Mouse (Mus musculus) heart, embryonic 16.5 days (tissue): ENCODE measurements at regions not wholly inside any gene's neighbourhood (a gene's known extent, or its start where the extent isn't known, plus 50 kb on each side); places are given as distances from the start of the nearest gene placed in this dataset.
"Not testable (repeated sequence)": the region's sequence is repeated elsewhere in the genome, so short reads cannot be mapped to it uniquely, and the experiment has no call there.

ENCODE experiments used
- ATAC-seq: fragments of 200-750 bp; cut with Nextera tagmentation; replicated peaks from 2 replicates; pipeline ENCODE4 v1.8.0; 2017; ENCODE audit warnings: moderate number of reproducible peaks; ENCODE audit not compliant: insufficient read depth, low FRiP score; ENCODE audit errors: extremely low read depth
- H3K27ac ChIP-seq: fragments of 300-500 bp; sonication (generic); 2 replicates; pipeline ENCODE4 v1.5.1; 2014; ENCODE audit warnings: mild to moderate bottlenecking, low read length, control low read depth, moderate library complexity
- H3K27me3 ChIP-seq: fragments of 300-500 bp; sonication (generic); 2 replicates; pipeline ENCODE4 v1.6.1; 2014; ENCODE audit warnings: low read length, mixed read lengths; ENCODE audit not compliant: control insufficient read depth, insufficient read depth
- H3K36me3 ChIP-seq: fragments of 300-500 bp; sonication (generic); 2 replicates; pipeline ENCODE4 v1.6.1; 2014; ENCODE audit not compliant: control insufficient read depth, insufficient read depth
- H3K4me1 ChIP-seq: fragments of 300-500 bp; sonication (generic); 2 replicates; pipeline ENCODE4 v1.6.1; 2014; ENCODE audit warnings: low read length, mixed read lengths; ENCODE audit not compliant: control insufficient read depth, insufficient read depth
- H3K4me2 ChIP-seq: fragments of 300-500 bp; sonication (generic); 2 replicates; pipeline ENCODE4 v1.6.1; 2014; ENCODE audit warnings: low read depth, mild to moderate bottlenecking, control low read depth, low read length
- H3K4me3 ChIP-seq: fragments of 300-500 bp; sonication (generic); 2 replicates; pipeline ENCODE4 v1.5.1; 2014; ENCODE audit warnings: mild to moderate bottlenecking, control low read depth, low read length
- H3K9ac ChIP-seq: fragments of 300-500 bp; sonication (generic); 2 replicates; pipeline ENCODE4 v1.6.1; 2014; ENCODE audit warnings: low read length, control low read depth
- H3K9me3 ChIP-seq: fragments of 300-500 bp; sonication (generic); replicated peaks from 2 replicates; pipeline ENCODE4 v1.6.1; 2016; ENCODE audit warnings: low read length; ENCODE audit not compliant: control insufficient read depth
- WGBS: fragments of 180-500 bp; shearing (Covaris S2); extraction: QIAGEN DNeasy Blood & Tissue Kit; methylation state at CpG from one replicate; pipeline ENCODE4 v1.1.7; 2014; 5-methylcytosine and 5-hydroxymethylcytosine counted together

- H3K27ac ChIP-seq, result no peak overlapping the region
- H3K4me2 ChIP-seq, result no peak overlapping the region
- H3K36me3 ChIP-seq, result no peaks in the 10 kb centered on the region
- ATAC-seq, result no peak
- H3K4me3 ChIP-seq, result no peak overlapping the region
- H3K9me3 ChIP-seq, result no peaks in the 10 kb centered on the region; the same call in 1 of the 2 replicates
- 73% methylated on average over 1 of the region's 1 CpGs for WGBS
- H3K27me3 ChIP-seq, result no peaks in the 10 kb centered on the region
- H3K9ac ChIP-seq, result no peak overlapping the region
- H3K4me1 ChIP-seq, result no peaks in the 10 kb centered on the region
Observed at GRCm38 (mm10) chr10:46629876-46630275, 1052.2 kb downstream of the Hace1 start.

GRCm38 (mm10) chr10:46663041-46663440 is 1085.4 kb downstream of the Hace1 start:
- H3K27ac ChIP-seq, result no peak overlapping the region
- H3K4me2 ChIP-seq, result no peak overlapping the region
- no peak overlapping the region for H3K4me3 ChIP-seq
- no peaks in the 10 kb centered on the region for H3K36me3 ChIP-seq
- H3K4me1 ChIP-seq, result no peaks in the 10 kb centered on the region
- no peaks in the 10 kb centered on the region for H3K27me3 ChIP-seq
- no peak for ATAC-seq
- H3K9ac ChIP-seq, result no peak overlapping the region
- H3K9me3 ChIP-seq, result no peaks in the 10 kb centered on the region

- ATAC-seq, result not testable (repeated sequence)
Observed at GRCm38 (mm10) chr10:46689823-46690372, 1112.3 kb downstream of the Hace1 start.

GRCm38 (mm10) chr10:46692661-46693060 is 1115.0 kb downstream of the Hace1 start:
- no peak overlapping the region for H3K4me2 ChIP-seq
- no peaks in the 10 kb centered on the region for H3K36me3 ChIP-seq
- WGBS, result 73% methylated on average over 3 of the region's 3 CpGs
- no peak for ATAC-seq
- no peak overlapping the region for H3K9ac ChIP-seq
- no peaks in the 10 kb centered on the region for H3K9me3 ChIP-seq
- no peak overlapping the region for H3K4me3 ChIP-seq
- H3K27ac ChIP-seq, result no peak overlapping the region
- no peaks in the 10 kb centered on the region for H3K4me1 ChIP-seq
- H3K27me3 ChIP-seq, result no peaks in the 10 kb centered on the region

More at GRCm38 (mm10) chr10:46689823-46690372, 1112.3 kb downstream of the Hace1 start:
- H3K27me3 ChIP-seq, H3K4me3 ChIP-seq, H3K36me3 ChIP-seq, H3K9me3 ChIP-seq, H3K27ac ChIP-seq, H3K4me2 ChIP-seq, H3K9ac ChIP-seq, H3K4me1 ChIP-seq: not testable (repeated sequence)
- WGBS, result 81% methylated on average over 1 of the region's 1 CpGs

- no peak overlapping the region for H3K4me3 ChIP-seq
- H3K9me3 ChIP-seq, result no peaks in the 10 kb centered on the region
- H3K27me3 ChIP-seq, result no peaks in the 10 kb centered on the region
- H3K36me3 ChIP-seq, result no peaks in the 10 kb centered on the region
- 0 out of 2 replicates have a peak overlapping the region, but pooled peaks have one; percentile 44 for H3K27ac ChIP-seq
- no peak overlapping the region for H3K9ac ChIP-seq
- no peaks in the 10 kb centered on the region for H3K4me1 ChIP-seq
- no peak overlapping the region for H3K4me2 ChIP-seq
- ATAC-seq, result peak; percentile 85
- WGBS, result 31% methylated on average over 2 of the region's 2 CpGs
Observed at GRCm38 (mm10) chr10:46697363-46698246, 1120.0 kb downstream of the Hace1 start.

- Histone ChIP-seq H3K27ac (no peak overlapping the region), H3K36me3 (no peaks in the 10 kb centered on the region), H3K9ac (no peak overlapping the region), H3K4me1 (no peaks in the 10 kb centered on the region), H3K4me2 (no peak overlapping the region), H3K27me3 (no peaks in the 10 kb centered on the region), H3K4me3 (no peak overlapping the region), H3K9me3 (no peaks in the 10 kb centered on the region)
- 55% methylated on average over 4 of the region's 4 CpGs for WGBS
- ATAC-seq, result no peak
Observed at GRCm38 (mm10) chr10:46701221-46701620, 1123.6 kb downstream of the Hace1 start.

- H3K27me3 ChIP-seq, H3K27ac ChIP-seq, H3K9me3 ChIP-seq, H3K36me3 ChIP-seq, ATAC-seq, H3K4me2 ChIP-seq, H3K4me1 ChIP-seq, H3K4me3 ChIP-seq, H3K9ac ChIP-seq: not testable (repeated sequence)
Observed at GRCm38 (mm10) chr10:46708022-46708421, 1130.4 kb downstream of the Hace1 start.

GRCm38 (mm10) chr10:46712690-46713089 is 1135.1 kb downstream of the Hace1 start:
- no peaks in the 10 kb centered on the region for H3K9me3 ChIP-seq
- no peaks in the 10 kb centered on the region for H3K4me1 ChIP-seq
- no peak overlapping the region for H3K4me3 ChIP-seq
- no peak overlapping the region for H3K9ac ChIP-seq
- H3K4me2 ChIP-seq, result no peak overlapping the region
- ATAC-seq, result no peak
- no peaks in the 10 kb centered on the region for H3K36me3 ChIP-seq
- no peaks in the 10 kb centered on the region for H3K27me3 ChIP-seq
- H3K27ac ChIP-seq, result no peak overlapping the region

GRCm38 (mm10) chr10:46718349-46719087 is 1140.9 kb downstream of the Hace1 start:
- no peaks in the 10 kb centered on the region for H3K9me3 ChIP-seq
- H3K27me3 ChIP-seq, result no peaks in the 10 kb centered on the region
- H3K4me1 ChIP-seq, result no peaks in the 10 kb centered on the region
- H3K4me3 ChIP-seq, result no peak overlapping the region
- H3K4me2 ChIP-seq, result no peak overlapping the region
- H3K36me3 ChIP-seq, result no peaks in the 10 kb centered on the region
- no peak overlapping the region for H3K9ac ChIP-seq
- 80% methylated on average over 2 of the region's 2 CpGs for WGBS
- no peak overlapping the region for H3K27ac ChIP-seq
- no peak for ATAC-seq
